Mouse (Mus musculus) MEL (cell line): ENCODE data around the gene P3h3.

ENCODE experiments used
- HCFC1 ChIP-seq: IDR thresholded peaks from 2 replicates; pipeline ENCODE4 v1.6.1; 2012; ENCODE audit warnings: low read depth, mild to moderate bottlenecking, inconsistent platforms, low read length, improper control_type of control experiment, moderate library complexity
- MEF2A ChIP-seq: IDR thresholded peaks from 2 replicates; pipeline ENCODE4 v1.6.1; 2014; ENCODE audit warnings: low read depth, mild to moderate bottlenecking, inconsistent platforms, low read length, improper control_type of control experiment; ENCODE audit not compliant: poor library complexity, insufficient replicate concordance, severe bottlenecking; ENCODE audit errors: extremely low read depth
- POLR2A ChIP-seq, 2 experiments: IDR thresholded peaks; 2 replicates each; pipeline ENCODE4 v1.6.1; 2011 to 2012; ENCODE audit warnings: low read length in 2 of 2, mild to moderate bottlenecking in 2 of 2, control low read depth in 1 of 2, improper control_type of control experiment in 1 of 2, low read depth in 1 of 2, moderate library complexity in 1 of 2; ENCODE audit not compliant: control insufficient read depth in 1 of 2, insufficient read depth in 1 of 2, poor library complexity in 1 of 2
- RAD21 ChIP-seq: IDR thresholded peaks from 2 replicates; pipeline ENCODE4 v1.6.1; 2011; ENCODE audit warnings: mild to moderate bottlenecking, low read depth, low read length, improper control_type of control experiment
- SMC3 ChIP-seq: IDR thresholded peaks from 2 replicates; pipeline ENCODE4 v1.6.1; 2011; ENCODE audit warnings: low read depth, low read length, improper control_type of control experiment
- USF1 ChIP-seq: IDR thresholded peaks from 2 replicates; pipeline ENCODE4 v1.6.1; 2014; ENCODE audit warnings: low read depth, mild to moderate bottlenecking, inconsistent platforms, low read length, improper control_type of control experiment, moderate library complexity
- ZC3H11A ChIP-seq: IDR thresholded peaks from 2 replicates; pipeline ENCODE4 v1.6.1; 2012; ENCODE audit warnings: low read depth, mild to moderate bottlenecking, inconsistent platforms, low read length, improper control_type of control experiment
- ZMIZ1 ChIP-seq: IDR thresholded peaks from 2 replicates; pipeline ENCODE4 v1.6.1; 2012; ENCODE audit warnings: low read depth, mild to moderate bottlenecking, inconsistent platforms, low read length, improper control_type of control experiment, moderate library complexity

DNA sequence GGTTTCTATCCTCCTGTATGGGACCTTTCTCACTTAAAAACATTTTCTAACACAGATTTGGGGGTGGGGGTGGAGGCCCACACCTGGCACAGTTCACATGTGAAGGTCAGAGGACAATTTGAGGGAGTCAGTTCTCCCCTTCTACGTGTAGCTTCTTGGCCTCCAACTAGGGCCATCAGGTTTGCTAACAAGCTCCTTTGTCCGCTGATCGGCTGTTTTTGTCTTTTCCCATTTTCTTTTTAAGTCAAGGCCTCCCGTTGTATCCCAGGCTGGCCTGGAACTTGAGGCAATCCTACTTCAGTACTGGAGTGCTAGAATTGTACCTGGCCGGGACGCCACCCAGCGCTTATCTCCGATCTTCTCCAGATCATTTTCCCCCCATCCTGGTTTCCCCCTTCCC is 25.9 kb downstream of the P3h3 start:
- no peak for TF ChIP-seq POLR2A (IDR thresholded peaks at IDR 0.05; ENCODE audit: control insufficient read depth in 1 of 2, insufficient read depth in 1 of 2, low read depth in 1 of 2, low read length in 2 of 2, poor library complexity in 1 of 2)
- no peak for TF ChIP-seq MEF2A
- TF ChIP-seq ZC3H11A = no peak
- no peak for TF ChIP-seq SMC3
- no peak for TF ChIP-seq HCFC1
- TF ChIP-seq ZMIZ1 = no peak
- TF ChIP-seq RAD21 = no peak
- TF ChIP-seq USF1 = no peak
